Mouse (Mus musculus): ENCODE data around the gene Sprn. TPM values are rescaled to one million over a fixed set of nuclear protein-coding genes. Genes with fewer than 3 reads are reported as not detected.

Sprn gene
- total RNA-seq (2021), result 100 to 1,000 TPM; 145 to 155 TPM
- long read RNA-seq, transcript Sprn-201 (2 exons, 3,374 nt), result major isoform, 61 of 100 reads
- long read RNA-seq, partial matches to known transcripts, result 0 of 100 reads
- long read RNA-seq, other reads (novel, unspliced or antisense), result 39 of 100 reads

DNA sequence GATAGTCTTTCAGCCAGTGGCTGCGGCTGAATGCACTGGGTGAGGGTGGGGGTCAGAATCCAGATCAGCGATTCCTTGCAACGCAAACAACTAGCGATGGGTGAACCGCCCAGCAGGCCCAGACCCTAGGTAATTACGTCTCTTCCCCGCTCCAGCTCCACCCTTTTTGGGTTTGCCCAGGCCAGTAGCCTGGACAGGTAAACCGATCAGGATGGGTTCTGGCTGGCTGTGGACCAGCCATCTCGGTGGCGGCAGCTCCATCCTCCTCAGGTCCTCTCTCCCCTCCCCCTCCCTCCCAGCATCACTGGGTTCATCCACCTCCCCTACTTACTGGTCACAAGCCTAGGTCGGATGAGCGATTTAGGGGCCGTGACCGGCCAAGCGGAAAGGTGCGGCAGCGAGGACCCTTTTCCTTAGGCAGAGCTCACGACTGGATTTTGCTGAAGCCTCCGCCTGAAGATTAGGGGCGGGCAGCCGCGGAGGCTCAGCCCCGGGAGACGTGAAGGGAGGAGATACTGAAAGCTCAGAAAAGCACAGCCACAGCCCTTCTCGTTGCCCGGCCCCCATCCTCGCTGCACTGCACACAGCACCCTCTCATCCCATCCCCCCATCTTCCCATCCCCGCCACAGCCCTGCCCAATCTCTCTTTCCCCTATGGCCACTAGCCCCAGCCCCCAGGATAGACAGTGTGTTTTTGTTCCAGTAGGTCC, at the start of gene Sprn:
Gene Sprn (minus strand): TSS at position 660 of the 710 bp plus-strand sequence.
- peak; percentile 66 to 74 for DNase-seq (ENCODE audit: low spot score in 2 of 2)

DNA sequence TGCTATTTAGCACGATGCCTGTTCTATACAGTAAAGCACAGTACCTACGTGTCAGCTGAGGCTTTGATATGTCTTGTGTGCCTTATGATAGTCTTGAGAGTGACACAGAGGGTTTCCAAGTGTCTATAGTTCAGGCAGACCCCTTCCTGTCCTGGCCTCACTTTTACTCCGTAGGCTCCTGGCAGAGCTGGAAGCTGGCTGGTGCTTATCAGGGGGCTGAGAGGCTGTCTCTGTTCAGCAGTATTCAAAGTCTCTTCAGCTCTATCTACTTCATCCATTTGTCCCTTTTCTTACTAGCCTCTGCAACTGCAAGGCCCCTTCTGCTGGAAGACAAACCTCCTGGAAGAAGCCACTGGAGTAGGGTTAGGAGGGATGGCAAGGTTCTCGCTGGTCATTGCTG, 46.4 kb upstream of the Sprn start:
- DNase-seq (ENCODE audit: low spot score in 2 of 2), result no peak

GRCm38 (mm10) chr7:140196002-140196401, 41.3 kb upstream of the Sprn start:
- no peak for DNase-seq (ENCODE audit: low spot score in 2 of 2)

DNA sequence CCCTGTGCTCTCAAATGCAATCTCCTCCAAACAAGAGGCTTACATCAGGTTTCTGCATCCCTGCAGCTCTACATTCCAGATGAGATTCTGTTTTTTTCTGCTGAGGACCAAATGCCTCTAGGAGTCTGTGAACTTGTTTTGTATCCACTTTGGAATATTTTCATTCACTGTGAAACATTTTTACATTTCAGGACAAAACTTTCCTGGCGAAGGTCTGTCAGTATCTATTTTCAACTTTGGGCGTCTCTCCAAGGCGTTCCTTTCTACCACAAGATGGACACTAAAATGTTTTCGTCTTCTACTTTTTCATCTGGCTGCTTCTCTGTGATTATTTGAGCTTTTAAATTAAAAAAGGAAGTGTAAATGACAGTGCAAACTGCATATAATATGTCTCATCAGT, 39.4 kb upstream of the Sprn start:
- no peak for DNase-seq (ENCODE audit: low spot score in 2 of 2)

- no peak for DNase-seq (ENCODE audit: low spot score in 2 of 2)
Observed at GRCm38 (mm10) chr7:140192851-140193250, 38.2 kb upstream of the Sprn start.

DNA sequence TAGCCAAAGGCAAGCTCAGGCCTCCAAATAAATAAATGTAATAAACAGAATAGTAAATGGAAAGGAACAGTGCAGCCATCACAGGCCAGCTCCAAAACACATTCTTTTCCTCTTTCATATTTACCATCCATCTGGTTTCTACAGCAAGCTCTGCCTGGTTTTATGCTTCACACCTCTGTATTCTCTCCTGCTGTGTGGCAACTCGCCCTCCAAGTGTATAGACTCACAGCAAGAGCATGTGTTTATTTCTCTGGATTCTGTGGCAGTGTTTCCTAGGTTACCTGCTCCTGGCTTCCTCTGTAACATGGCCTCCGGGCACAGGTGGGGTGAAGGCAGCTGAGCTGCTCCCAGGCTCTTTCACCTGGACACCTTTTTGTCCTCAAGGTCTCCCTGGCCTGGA, 37.8 kb upstream of the Sprn start:
- no peak for DNase-seq (ENCODE audit: low spot score in 2 of 2)

DNA sequence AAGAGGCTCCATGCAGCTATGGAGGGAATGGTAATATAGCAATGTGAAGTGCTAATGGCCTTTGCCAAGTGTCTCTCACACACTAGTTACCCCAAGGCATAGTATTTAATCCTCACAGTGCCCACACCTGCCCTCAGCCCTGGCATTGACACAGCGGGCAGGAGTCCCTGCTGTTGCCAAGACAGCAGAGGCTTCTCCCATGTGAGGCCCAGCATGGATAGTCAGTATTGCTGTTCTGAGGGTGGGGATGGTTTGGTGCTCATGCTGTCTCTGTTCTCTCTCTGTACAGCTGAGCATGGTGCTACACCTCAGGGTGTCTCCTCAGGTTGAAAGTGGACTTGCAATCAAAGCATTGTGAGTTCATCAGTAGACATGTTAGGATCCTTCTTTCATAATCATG, 35.8 kb upstream of the Sprn start:
- DNase-seq (ENCODE audit: low spot score in 2 of 2), result no peak

GRCm38 (mm10) chr7:140188391-140189328, 34.0 kb upstream of the Sprn start:
- peak; percentile 19 to 41 for DNase-seq (ENCODE audit: low spot score in 2 of 2)

GRCm38 (mm10) chr7:140187721-140188390, 33.2 kb upstream of the Sprn start:
- no peak for DNase-seq (ENCODE audit: low spot score in 2 of 2)

DNA sequence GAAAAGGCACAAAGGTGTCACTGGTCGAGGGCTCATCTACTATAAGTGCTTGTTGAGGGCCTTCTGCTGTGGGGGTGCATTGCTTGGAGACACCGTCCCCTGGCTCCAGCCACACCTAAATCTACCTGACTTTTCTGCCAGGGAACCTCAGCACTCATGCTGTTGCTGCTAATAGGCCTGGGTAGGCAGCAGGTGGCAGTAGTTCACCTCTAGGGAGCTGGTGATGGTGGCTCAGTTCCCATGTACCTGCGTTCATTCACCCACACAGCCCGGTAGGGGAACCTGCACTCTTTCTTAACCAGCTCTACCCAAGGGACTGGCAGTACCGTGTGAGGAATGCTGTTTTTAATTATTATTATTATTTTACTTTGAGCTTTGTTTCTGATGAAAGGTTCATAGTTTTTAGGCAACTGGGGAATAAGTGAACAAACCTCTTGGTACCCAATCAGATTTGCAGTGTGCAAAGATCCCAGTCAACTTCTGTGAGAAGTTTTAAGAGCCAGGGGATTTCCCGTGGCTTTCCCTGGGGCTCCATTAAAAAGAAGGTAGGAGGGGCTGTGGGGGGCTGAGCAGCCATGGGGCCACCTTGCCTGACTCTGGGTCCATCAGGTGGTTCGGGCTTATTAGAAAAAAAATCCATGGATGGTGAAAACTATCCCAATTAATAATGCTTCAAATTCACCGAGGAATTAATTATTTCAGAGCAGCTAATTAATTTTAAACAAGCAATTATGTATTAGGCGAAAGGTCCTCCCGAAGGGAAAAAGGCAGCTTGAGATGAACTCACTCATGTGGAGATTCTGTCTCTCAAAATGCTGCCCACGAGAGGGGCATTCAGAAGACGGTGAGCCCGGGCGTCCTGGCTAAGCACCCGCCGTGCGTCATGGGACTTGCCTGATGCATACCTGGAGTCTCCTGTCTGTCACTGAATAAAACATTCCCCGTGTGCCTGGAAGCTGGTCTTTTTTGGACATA, 32.3 kb upstream of the Sprn start:
- DNase-seq (ENCODE audit: low spot score in 2 of 2), result peak; percentile 29 to 59

GRCm38 (mm10) chr7:140184206-140184605, 29.5 kb upstream of the Sprn start:
- no peak for DNase-seq (ENCODE audit: low spot score in 2 of 2)

- no peak for DNase-seq (ENCODE audit: low spot score in 2 of 2)
Observed at GRCm38 (mm10) chr7:140180692-140181091, 26.0 kb upstream of the Sprn start.

DNA sequence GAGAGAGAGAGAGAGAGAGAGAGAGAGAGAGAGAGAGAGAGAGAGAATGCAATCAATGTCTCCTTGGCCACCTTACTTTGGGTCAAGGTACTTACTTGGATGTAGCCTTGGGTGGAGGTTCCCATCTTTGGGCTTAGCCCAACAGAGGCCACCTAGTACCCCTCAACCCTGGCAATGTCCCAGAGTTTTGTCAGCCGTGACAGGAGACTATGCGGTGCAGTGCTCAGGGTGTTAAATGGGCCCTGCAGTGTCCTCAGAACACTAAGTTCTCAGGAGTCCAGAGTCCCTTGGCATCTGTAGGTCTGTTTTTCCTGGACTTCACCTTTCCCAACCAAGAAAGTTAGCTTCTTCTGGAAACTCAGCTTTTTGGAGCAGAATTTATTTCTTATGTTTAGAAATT, 24.5 kb upstream of the Sprn start:
- DNase-seq (ENCODE audit: low spot score in 2 of 2), result no peak

GRCm38 (mm10) chr7:140172936-140173335, 18.3 kb upstream of the Sprn start, which contains the start of gene Olfr523:
Gene Olfr523 (plus strand): TSS chr7:140173217.
- DNase-seq (ENCODE audit: low spot score in 2 of 2), result no peak

DNA sequence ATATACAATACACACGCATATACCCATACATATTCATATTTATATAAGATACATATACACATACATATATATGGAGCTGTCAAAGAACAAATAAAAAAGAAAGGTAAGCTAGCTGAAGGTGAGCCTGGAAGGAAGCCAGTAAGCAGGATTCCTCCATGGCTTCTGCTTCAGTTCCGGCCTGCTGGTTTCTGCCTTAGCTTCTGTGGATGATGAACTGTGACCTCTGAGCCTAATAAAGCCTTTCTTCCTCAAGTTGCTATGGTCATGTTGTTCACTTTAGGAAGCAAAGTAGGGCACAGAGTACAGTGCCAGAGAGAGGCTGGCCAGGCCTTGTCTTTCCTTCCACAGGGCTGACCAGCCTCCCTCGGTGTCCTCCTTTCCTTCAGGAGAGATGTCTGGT, 16.2 kb upstream of the Sprn start:
- DNase-seq (ENCODE audit: low spot score in 2 of 2), result no peak

DNA sequence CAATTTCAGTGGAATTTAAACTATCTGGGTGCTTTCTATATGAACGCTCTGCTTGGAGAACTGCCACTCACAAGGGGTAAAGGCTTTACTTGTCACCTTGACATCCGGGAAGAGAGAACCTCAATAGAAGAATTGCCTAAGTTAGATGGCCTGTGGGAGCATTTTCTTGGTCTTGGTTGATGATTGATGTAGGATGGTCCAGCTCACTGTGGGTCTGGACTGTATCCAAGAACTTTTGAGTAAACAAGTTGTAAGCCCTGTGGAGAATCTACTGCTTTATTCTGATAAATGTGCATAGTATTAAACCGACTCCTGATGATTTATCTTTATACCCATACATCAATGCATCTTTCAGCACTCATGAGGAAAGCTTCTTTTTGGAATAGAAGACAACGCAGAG, 14.7 kb upstream of the Sprn start:
- no peak for DNase-seq (ENCODE audit: low spot score in 2 of 2)

DNA sequence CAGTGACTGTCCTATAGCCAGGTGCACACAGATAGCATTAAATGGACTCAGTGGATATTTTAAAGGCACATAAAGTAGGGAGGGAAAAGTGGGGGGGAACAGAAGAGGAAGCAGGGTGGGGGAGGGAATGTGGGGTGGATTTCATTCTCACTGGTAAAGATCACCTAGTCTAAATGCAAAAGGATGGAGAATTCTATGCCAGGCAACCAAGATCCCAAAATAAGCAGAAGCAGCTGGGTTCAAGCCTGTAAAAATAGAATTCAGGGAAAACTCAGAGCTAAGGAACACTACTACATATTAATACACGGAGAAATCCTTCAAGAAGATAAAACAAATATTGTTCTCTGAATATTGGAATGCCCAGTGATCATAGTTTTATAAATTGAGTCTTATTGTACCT, 13.3 kb upstream of the Sprn start:
- no peak for DNase-seq (ENCODE audit: low spot score in 2 of 2)

DNA sequence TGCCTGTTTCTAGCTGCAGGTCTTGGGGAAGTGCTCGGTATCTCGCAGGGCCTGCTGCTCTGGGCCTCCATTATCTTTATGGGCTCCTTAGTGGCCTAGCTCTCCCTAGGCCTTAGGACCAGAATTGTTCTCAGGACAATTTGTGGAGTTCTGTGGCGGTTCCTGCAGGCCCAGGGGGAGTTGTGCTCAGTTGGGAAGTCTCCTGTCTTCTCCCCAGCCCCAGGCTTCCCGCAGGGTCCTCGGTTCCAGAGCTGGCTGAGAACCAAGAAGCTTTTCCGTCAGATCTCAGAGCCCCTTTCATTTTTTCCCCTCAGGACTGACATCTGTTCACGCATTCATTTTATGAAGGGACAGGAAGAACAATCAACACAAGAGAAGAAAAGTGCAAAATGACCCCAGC, 10.0 kb upstream of the Sprn start, which contains the start of gene Olfr522:
Gene Olfr522 (minus strand): TSS at position 101 of the 400 bp plus-strand sequence.
- no peak for DNase-seq (ENCODE audit: low spot score in 2 of 2)

- DNase-seq (ENCODE audit: low spot score in 2 of 2), result no peak
Observed at GRCm38 (mm10) chr7:140160363-140160762, 5.7 kb upstream of the Sprn start.

DNA sequence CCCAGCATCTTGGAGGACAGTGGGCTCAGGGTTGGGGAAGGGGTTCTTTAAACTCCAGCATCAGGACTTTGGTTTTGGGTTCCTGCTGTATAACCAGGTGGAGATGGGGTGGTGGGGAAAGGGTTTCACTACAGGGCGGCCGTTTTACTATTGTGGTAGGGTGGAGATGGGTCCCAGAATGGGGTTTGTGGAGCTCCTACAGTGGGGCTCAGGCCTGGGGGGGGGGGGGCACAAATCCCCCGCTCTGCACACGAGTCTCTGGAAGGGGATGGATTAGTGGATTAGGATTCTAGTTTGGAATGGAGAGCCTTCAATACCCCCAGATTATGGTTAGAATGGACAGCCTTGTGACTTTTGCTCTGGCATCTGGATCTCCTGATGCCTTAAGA, 854 bp downstream of the Sprn start:
- no peak for DNase-seq (ENCODE audit: low spot score in 2 of 2)
